Mouse (Mus musculus): ENCODE data around the gene Atf6b.
A peak's percentile ranks its signal among the peaks of the same experiment; 100 is the strongest.

Atf6b gene

DNA sequence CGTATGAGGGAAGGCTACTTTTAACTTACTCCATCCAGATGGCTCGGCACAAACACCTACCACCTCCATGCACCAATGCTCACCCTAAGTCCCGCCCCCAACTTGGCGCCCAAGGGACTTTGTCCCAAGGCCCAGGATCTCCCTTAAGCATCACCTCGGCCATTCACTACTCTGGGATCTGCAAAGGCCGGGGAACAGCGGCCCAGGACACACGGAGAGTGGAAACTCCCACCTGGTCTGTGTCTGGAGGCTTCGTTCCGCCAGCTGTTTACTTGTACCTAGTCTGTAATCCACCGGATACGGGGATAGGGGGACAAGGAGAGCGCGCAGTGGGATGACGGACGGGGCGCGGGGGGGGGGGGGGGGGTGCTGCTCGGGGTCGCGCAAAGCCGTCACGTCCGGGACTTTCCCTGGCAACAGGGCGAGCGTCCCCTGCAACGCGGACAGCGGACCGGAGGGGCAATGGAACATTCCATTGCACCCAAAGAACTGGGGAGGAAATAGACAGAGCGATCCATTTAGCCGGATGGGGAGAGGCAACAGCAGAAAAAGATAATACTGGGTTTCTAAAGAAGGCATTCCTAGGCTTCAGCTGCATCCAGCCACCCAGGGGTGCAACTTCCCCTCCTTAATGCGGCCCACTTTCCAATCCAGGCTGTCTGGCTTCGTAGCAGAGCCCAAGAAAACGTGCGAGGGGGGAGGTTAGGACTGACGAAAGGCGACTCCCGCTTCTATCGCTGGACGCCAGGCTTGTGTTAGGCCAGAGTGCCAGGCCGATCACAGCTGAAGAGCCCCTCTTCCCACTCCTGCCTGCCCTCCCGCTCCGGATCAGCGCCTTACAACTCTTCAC is 19.6 kb upstream of the Atf6b start:
- no peak for DNase-seq (ENCODE audit: low read depth)

GRCm38 (mm10) chr17:34627943-34628643 is 18.9 kb upstream of the Atf6b start, which contains the start of gene Ppt2:
Gene Ppt2, minus strand, starts transcription at chr17:34628510.
- DNase-seq (ENCODE audit: low read depth) = no peak

DNA sequence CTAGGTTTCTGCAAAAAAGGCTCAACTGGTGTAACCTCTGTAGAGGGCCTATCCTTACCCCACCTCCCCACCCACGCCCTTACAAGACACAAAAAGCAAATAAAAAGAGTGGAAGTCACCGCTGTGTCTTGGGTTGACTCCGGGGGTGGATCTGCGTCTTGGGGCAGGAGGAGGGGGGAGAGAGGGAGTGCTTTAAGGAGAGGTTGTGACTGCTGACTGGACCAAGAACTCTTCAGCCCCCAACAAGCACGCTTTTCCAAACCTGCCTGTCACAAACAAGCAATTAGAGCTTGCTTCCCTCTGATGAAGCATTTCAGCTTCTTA is 18.3 kb upstream of the Atf6b start:
- no peak for DNase-seq (ENCODE audit: low read depth)

- no peak for DNase-seq (ENCODE audit: low read depth)
These were observed 17.7 kb upstream of the Atf6b start, which contains the start of gene Prrt1 for GRCm38 (mm10) chr17:34629221-34629751. Gene Prrt1, plus strand, starts transcription at chr17:34629533.

- no peak for DNase-seq (ENCODE audit: low read depth)
These were observed 16.9 kb upstream of the Atf6b start for GRCm38 (mm10) chr17:34629796-34630603.

DNA sequence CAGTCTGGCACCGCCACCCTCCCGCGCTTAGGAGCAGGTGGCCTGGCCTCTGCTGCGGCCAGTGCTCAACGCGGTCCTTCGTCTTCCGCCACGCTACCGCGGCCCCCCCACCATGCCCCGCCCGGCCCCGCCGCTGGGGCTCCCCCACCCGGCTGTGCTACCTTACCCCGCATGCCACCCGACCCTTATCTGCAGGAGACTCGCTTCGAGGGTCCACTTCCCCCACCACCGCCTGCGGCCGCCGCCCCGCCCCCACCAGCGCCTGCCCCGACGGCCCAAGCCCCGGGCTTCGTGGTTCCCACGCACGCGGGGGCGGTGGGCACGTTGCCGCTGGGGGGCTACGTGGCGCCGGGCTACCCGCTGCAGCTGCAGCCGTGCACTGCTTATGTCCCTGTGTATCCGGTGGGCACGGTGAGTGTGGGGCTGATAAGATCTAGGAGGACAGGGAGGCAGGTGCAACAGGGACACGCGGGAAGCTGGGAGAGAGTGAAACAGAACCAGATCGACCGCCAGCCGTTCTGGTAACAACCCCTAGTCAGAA is 16.1 kb upstream of the Atf6b start:
- DNase-seq (ENCODE audit: low read depth) = no peak

DNA sequence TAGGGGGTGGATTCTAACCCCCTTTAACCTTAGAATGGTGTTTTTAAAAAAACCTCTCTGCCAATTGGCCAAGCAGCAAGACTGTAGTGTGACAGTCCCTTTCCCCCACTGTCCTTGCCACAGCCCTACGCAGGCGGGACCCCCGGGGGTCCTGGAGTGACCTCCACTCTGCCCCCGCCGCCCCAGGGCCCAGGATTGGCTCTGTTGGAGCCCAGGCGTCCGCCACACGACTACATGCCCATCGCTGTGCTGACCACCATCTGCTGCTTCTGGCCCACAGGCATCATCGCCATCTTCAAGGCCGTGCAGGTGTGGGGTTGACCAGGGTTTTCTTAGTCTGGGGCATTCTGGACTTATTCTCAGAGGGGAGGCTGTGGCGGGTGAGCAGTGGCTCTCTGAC is 15.3 kb upstream of the Atf6b start:
- DNase-seq (ENCODE audit: low read depth) = no peak

DNA sequence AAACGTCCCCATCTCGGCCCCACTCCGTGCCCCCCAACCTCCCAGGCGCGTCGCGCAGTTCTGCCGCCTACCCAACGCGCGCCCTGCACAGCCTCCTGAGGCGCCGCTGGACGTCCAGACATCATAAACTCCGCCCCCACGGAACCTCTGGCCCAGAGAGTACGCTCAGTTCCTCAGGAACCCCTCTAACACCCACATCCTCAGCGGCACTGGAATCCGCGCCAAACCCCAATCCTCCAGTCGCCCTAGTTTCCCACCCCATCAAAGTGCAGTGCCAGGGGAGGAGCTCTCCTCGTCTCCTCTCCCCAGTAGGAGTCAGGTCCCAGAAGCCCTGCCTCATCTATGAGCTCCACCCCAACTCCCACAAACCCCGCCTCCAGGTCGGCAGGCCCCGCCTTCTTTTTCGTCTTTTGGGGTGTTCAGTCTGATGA is 14.7 kb upstream of the Atf6b start:
- DNase-seq (ENCODE audit: low read depth) = peak; percentile 60

GRCm38 (mm10) chr17:34635671-34636070 is 11.3 kb upstream of the Atf6b start:
- DNase-seq (ENCODE audit: low read depth) = no peak

- DNase-seq (ENCODE audit: low read depth) = no peak
These were observed 9.5 kb upstream of the Atf6b start for GRCm38 (mm10) chr17:34637459-34637858.

DNA sequence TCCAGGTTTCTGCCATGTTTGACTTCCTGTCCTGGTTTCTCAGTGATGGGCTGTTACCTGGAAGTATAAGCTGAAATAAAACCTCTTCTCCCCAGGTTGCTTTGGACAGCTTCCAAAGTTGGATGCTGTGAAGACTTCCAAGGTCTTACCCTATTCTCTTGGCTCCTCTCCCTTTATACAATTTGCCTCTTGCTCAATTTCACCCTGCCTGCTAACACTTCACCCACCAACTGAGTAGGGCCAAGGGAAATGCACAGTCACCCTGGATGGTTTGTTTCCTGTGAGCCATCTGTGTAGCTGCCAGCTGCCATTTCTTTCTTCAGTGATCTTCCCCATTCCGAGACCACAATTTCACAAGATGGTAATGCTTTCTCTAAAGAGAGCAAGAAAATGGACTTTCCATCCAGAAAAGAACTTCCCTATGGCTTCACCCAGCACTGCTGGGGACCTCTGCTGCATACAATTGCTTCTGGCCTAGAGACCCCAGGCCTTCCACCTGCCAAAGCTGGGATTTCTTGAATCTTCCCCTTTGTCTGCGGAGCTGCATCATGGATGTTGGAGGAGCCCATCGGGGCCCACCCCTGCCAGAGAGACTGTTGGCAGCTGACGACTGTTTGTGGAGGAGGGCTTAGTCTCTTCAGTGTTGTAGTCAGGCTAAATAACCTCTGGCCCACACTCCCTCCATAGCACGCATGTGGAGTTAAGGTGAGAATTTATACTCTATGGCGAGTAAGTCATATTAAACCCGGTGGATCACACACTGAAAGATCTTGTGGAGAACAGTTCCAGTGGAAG is 7.3 kb upstream of the Atf6b start:
- no peak for DNase-seq (ENCODE audit: low read depth)

DNA sequence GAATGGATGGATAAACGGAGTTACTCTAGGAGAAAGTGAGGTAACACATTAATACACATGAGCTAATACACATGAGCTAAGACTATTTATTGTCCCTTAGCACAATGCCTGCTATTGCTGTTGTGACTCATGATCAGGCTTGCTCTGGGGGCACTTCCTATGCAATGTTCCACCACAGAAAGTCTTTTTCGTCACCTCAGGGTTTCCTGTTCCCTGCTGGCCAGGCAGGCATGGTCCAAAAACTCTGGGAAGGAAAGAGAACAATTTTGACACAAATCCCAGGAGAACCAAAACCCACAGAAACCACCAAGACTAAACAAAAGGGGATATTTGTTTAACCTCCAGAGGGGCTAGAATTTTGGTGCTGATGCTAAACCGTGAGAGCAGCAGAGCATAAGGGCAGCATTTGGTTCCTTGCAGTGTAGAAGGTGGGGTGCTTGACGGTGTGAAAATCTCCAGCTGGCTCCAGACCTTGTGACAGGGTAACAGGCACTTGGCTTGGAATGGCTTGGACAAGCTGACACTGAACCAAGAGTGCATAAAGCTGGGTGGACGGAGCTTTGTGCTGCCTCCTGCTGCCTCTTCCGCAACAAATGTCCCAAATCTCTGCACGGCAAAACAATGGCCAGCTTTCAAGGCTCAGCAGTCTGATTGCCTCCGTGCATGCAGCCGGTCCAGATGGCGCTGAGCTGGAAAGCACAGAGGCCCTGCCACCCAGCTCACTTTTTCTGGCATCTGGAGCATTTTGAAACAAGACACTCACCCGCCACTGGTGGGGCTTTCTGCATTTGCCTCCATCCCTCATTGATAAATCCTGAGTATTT is 6.0 kb upstream of the Atf6b start:
- no peak for DNase-seq (ENCODE audit: low read depth)

DNA sequence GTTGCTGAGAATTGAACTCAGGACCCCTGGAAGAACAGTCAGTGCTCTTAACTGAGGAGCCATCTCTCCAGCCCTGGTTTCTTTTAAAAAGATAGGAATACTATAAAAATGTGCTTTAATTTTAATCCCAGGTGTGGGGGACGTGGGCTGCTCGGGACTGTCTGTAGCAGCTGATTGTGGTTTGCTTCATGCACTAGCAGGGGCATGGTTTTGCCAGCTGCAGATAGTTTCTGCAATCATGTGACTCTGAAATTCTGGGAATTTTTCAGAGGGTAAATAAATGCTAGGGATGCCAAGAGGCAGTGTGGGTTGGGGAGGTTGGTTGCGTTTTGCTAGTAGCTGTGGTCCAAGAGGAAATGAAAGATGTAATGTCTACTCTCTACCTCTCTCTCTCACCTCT is 5.0 kb upstream of the Atf6b start:
- no peak for DNase-seq (ENCODE audit: low read depth)

- no peak for DNase-seq (ENCODE audit: low read depth)
These were observed 3.6 kb upstream of the Atf6b start for GRCm38 (mm10) chr17:34643379-34643778.

DNA sequence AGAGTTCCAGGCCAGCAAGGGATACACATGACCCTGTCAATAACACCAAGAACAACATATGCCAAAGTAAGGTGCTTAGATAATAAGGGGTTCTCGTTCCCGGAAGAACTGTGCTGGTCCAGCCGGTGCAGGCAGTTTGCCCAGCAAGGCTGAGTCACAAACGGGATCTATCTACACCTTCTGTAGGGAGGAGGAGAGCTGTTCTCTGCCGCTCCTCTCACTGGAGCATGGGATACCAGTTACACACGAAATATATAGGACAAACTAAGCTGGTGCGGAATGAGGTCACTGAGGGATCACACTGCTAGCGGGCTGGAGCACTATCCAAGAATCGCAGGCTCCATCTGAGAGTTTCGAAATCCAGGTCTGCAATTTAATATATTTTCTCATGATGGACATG is 3.0 kb upstream of the Atf6b start:
- DNase-seq (ENCODE audit: low read depth) = no peak

DNA sequence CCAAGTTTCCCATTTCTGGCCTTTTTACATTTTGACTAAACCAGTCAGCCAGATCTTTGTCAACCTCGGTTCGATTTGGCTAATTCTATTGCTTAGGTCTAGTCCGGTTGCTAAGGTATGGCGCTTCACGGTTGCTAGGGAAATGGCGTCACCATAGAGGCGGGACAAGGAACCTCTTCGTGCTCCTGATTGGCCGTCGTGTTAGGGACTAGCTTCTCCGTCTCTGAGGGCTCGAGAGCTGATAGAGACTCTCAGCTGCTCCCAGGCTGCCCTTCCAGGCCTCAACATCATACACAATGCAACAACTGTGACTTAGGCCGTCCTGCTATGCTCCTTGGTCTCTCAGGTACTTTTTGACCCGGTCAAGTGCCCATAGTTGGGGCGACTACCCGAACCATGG is 2.3 kb upstream of the Atf6b start, which contains the start of gene Fkbpl:
Gene Fkbpl, plus strand, starts transcription at position 157 of the 400 bp plus-strand sequence.
- DNase-seq (ENCODE audit: low read depth) = peak; percentile 98

- no peak for DNase-seq (ENCODE audit: low read depth)
These were observed 1.6 kb upstream of the Atf6b start for GRCm38 (mm10) chr17:34645256-34645829.

GRCm38 (mm10) chr17:34645831-34646511 is 975 bp upstream of the Atf6b start:
- DNase-seq (ENCODE audit: low read depth) = no peak
